Mouse (Mus musculus): ENCODE data around the gene Coro7. TPM values are rescaled to one million over a fixed set of nuclear protein-coding genes. Genes with fewer than 3 reads are reported as not detected.

Coro7 gene
- polyA plus RNA-seq, 1 experiment: 31.2 TPM

DNA sequence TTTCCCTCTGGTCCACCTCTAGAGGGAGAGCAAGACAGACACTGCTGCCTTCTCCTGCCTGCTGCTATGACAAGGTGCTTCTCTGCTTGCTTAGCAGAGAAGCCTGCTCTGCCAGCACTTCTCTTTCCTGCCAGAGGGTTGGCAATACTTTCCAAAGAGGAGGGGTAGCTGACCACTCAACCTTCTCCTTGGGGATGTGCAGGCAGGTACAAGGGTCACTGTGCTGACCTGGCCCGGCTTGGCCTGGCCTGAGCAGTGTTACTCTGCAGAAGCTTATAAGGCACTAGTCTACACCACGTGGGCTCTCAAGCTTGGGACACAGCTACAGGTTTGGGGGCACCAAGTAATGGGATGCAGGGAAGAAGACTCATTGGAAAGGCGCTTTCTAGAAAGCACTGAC is 64.9 kb downstream of the Coro7 start:
- TF ChIP-seq POLR2A (IDR thresholded peaks at IDR 0.05; ENCODE audit: insufficient read depth, low read length) (no peak), CTCF (IDR thresholded peaks at IDR 0.05; ENCODE audit: low read depth, low read length) (no peak), EP300 (IDR thresholded peaks at IDR 0.05; ENCODE audit: insufficient read depth, low read depth, low read length) (no peak)
- Histone ChIP-seq H3K27me3 (ENCODE audit: control insufficient read depth, insufficient read depth, low read length, poor library complexity, severe bottlenecking) (no peaks in the 10 kb centered on the region), H3K27ac (ENCODE audit: insufficient read depth, low read length) (no peak overlapping the region), H3K4me1 (ENCODE audit: control insufficient read depth, insufficient read depth, low read length) (no peaks in the 10 kb centered on the region), H3K36me3 (ENCODE audit: control insufficient read depth, insufficient read depth, low read length, poor library complexity, severe bottlenecking) (peaks cover 18% of the 10 kb centered on the region), H3K9ac (ENCODE audit: low read depth, poor library complexity, severe bottlenecking) (no peak overlapping the region), H3K9me3 (replicated peaks; ENCODE audit: control insufficient read depth, insufficient read depth, low read length, poor library complexity, severe bottlenecking) (no peaks in the 10 kb centered on the region), H3K4me3 (ENCODE audit: low read depth, low read length) (no peak overlapping the region)

DNA sequence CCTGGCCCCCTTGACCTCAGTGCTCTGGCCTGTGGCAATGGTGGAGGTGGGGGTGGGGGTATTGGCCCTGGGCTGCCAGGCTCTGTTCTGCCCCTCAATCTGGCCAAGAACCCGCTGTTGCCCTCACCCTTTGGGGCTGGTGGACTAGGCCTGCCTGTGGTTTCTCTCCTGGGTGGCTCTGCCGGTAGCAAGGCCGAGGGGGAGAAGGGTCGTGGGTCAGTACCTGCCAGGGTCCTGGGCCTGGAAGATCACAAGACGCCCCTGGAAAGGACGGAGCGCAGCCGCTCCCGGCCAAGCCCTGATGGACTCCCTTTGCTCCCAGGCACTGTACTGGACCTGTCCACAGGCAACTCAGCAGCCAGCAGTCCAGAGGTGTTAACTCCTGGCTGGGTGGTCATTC is 65.8 kb downstream of the Coro7 start:
- Histone ChIP-seq H3K4me1 (ENCODE audit: control insufficient read depth, insufficient read depth, low read length) (no peaks in the 10 kb centered on the region), H3K9me3 (replicated peaks; ENCODE audit: control insufficient read depth, insufficient read depth, low read length, poor library complexity, severe bottlenecking) (no peaks in the 10 kb centered on the region), H3K27ac (ENCODE audit: insufficient read depth, low read length) (no peak overlapping the region), H3K9ac (ENCODE audit: low read depth, poor library complexity, severe bottlenecking) (no peak overlapping the region), H3K27me3 (ENCODE audit: control insufficient read depth, insufficient read depth, low read length, poor library complexity, severe bottlenecking) (no peaks in the 10 kb centered on the region), H3K36me3 (ENCODE audit: control insufficient read depth, insufficient read depth, low read length, poor library complexity, severe bottlenecking) (peaks cover 18% of the 10 kb centered on the region), H3K4me3 (ENCODE audit: low read depth, low read length) (no peak overlapping the region)
- TF ChIP-seq EP300 (IDR thresholded peaks at IDR 0.05; ENCODE audit: insufficient read depth, low read depth, low read length): no peak
- no peak for TF ChIP-seq POLR2A (IDR thresholded peaks at IDR 0.05; ENCODE audit: insufficient read depth, low read length)
- TF ChIP-seq CTCF (IDR thresholded peaks at IDR 0.05; ENCODE audit: low read depth, low read length): no peak

DNA sequence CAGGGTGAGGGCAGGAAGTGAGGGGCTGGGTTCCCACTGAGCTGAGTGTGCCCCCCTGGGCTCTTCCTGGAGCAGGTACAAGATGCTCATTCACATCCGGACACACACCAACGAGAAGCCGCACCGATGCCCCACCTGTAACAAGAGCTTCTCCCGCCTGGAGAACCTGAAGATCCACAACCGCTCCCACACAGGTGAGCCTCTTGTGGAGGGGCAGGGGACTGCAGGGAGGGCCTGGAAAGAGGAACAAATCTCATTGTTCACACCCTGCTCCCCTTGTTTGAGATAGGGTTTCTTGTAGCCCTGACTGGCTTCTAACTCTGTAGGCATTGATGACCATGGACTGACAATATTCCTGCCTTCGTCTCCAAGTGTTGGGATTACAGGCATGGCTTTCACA is 67.9 kb downstream of the Coro7 start:
- Histone ChIP-seq H3K27ac (ENCODE audit: insufficient read depth, low read length) (no peak overlapping the region), H3K9ac (ENCODE audit: low read depth, poor library complexity, severe bottlenecking) (no peak overlapping the region), H3K36me3 (ENCODE audit: control insufficient read depth, insufficient read depth, low read length, poor library complexity, severe bottlenecking) (peaks cover 16% of the 10 kb centered on the region), H3K9me3 (replicated peaks; ENCODE audit: control insufficient read depth, insufficient read depth, low read length, poor library complexity, severe bottlenecking) (no peaks in the 10 kb centered on the region), H3K4me1 (ENCODE audit: control insufficient read depth, insufficient read depth, low read length) (no peaks in the 10 kb centered on the region), H3K4me3 (ENCODE audit: low read depth, low read length) (no peak overlapping the region), H3K27me3 (ENCODE audit: control insufficient read depth, insufficient read depth, low read length, poor library complexity, severe bottlenecking) (no peaks in the 10 kb centered on the region)
- TF ChIP-seq EP300 (IDR thresholded peaks at IDR 0.05; ENCODE audit: insufficient read depth, low read depth, low read length) (no peak), CTCF (IDR thresholded peaks at IDR 0.05; ENCODE audit: low read depth, low read length) (peak; percentile 9)

DNA sequence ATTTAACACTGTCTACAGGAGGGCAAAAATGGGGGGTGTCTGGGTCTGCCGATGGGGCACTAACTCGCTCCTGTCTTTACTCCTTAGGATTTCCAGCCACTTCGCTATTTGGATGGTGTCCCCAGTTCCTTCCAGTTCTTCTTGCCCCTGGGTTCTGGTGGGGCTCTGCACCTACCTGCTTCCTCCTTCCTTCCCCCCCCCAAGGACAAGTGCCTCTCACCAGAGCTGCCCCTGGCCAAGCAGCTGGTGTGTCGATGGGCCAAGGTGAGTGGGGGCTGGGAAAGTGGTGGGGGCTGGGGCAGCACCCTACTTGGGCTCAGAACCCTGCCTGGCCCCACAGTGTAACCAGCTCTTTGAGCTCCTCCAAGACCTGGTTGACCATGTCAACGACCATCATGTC is 68.4 kb downstream of the Coro7 start:
- peaks cover 4% of the 10 kb centered on the region for H3K4me1 ChIP-seq (ENCODE audit: control insufficient read depth, insufficient read depth, low read length)
- no peak overlapping the region for H3K9ac ChIP-seq (ENCODE audit: low read depth, poor library complexity, severe bottlenecking)
- H3K27me3 ChIP-seq (ENCODE audit: control insufficient read depth, insufficient read depth, low read length, poor library complexity, severe bottlenecking): no peaks in the 10 kb centered on the region
- peaks cover 15% of the 10 kb centered on the region for H3K36me3 ChIP-seq (ENCODE audit: control insufficient read depth, insufficient read depth, low read length, poor library complexity, severe bottlenecking)
- no peak for TF ChIP-seq CTCF (IDR thresholded peaks at IDR 0.05; ENCODE audit: low read depth, low read length)
- TF ChIP-seq POLR2A (IDR thresholded peaks at IDR 0.05; ENCODE audit: insufficient read depth, low read length): no peak
- no peak for TF ChIP-seq EP300 (IDR thresholded peaks at IDR 0.05; ENCODE audit: insufficient read depth, low read depth, low read length)
- H3K4me3 ChIP-seq (ENCODE audit: low read depth, low read length): no peak overlapping the region
- H3K27ac ChIP-seq (ENCODE audit: insufficient read depth, low read length): no peak overlapping the region
- no peaks in the 10 kb centered on the region for H3K9me3 ChIP-seq (replicated peaks; ENCODE audit: control insufficient read depth, insufficient read depth, low read length, poor library complexity, severe bottlenecking)

DNA sequence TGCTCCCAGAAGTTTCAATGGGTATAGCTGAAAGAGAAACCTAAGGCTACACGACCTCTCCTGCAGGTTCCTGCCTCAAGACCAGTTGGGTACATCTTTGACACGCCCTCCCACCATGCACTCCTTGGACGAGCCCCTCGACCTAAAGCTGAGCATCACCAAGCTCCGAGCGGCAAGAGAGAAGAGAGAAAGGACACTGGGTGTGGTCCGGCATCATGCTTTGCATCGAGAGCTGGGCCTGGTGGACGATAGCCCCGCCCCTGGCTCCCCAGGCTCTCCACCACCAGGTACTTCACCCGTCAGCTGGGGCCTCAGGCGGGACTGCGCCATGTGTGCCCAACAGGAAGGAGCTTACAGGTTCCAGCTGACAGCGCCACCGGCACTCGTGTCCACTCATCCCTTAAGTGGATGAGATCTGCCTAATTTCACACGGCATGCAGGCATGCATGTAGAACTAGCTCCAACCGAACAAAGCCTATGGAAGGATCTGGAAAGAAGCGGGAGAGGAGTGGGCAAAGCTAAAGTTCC is 71.0 kb downstream of the Coro7 start:
- peak overlapping the region; percentile 74; the same call in 1 of the 2 replicates for H3K27ac ChIP-seq (ENCODE audit: insufficient read depth, low read length)
- peaks cover 17% of the 10 kb centered on the region for H3K4me1 ChIP-seq (ENCODE audit: control insufficient read depth, insufficient read depth, low read length)
- no peak for TF ChIP-seq CTCF (IDR thresholded peaks at IDR 0.05; ENCODE audit: low read depth, low read length)

DNA sequence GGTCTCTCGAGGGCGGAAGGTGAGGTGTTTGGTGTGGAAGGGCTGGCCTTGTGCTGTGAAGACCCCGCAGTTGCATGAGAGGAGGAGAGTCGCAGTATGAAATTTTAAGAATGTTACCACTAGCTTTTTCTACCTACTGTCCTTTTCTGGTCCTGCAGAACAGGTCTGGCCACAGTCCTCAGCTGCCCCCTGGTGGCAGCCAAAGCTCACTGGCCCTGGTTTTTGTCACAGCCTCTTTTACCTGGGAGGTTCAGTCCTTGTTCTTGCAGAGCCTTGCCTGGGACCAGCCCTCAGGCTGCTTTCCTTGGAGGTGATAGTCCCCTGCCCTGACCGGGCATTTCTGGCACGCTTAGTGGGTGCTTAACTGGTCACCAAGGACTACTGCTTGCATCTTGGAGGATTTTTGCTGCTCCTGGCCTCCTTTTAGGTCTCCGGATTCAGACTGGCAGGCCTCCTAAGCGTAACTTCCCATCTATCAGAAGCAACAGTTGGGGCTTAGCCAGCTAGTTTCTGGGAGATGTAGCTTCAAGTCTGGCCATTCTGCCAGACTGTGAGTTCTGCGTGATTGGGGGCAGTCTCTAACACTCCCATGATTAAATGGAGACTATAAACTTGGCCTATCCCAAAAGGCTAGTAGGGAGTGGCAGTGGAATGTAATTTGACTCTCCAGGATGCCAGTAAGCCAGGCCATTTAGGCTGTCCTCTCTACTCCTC is 71.6 kb downstream of the Coro7 start:
- H3K27ac ChIP-seq (ENCODE audit: insufficient read depth, low read length): peak overlapping the region; percentile 74
- H3K4me3 ChIP-seq (ENCODE audit: low read depth, low read length): no peak overlapping the region
- TF ChIP-seq EP300 (IDR thresholded peaks at IDR 0.05; ENCODE audit: insufficient read depth, low read depth, low read length) (no peak), CTCF (IDR thresholded peaks at IDR 0.05; ENCODE audit: low read depth, low read length) (peak; percentile 92), POLR2A (IDR thresholded peaks at IDR 0.05; ENCODE audit: insufficient read depth, low read length) (no peak)
- peaks cover 22% of the 10 kb centered on the region for H3K4me1 ChIP-seq (ENCODE audit: control insufficient read depth, insufficient read depth, low read length)
- H3K36me3 ChIP-seq (ENCODE audit: control insufficient read depth, insufficient read depth, low read length, poor library complexity, severe bottlenecking): peaks cover 9% of the 10 kb centered on the region
- no peaks in the 10 kb centered on the region for H3K9me3 ChIP-seq (replicated peaks; ENCODE audit: control insufficient read depth, insufficient read depth, low read length, poor library complexity, severe bottlenecking)
- H3K27me3 ChIP-seq (ENCODE audit: control insufficient read depth, insufficient read depth, low read length, poor library complexity, severe bottlenecking): no peaks in the 10 kb centered on the region
- no peak overlapping the region for H3K9ac ChIP-seq (ENCODE audit: low read depth, poor library complexity, severe bottlenecking)

More for the DNA sequence above, 71.0 kb downstream of the Coro7 start:
- Histone ChIP-seq H3K27me3 (ENCODE audit: control insufficient read depth, insufficient read depth, low read length, poor library complexity, severe bottlenecking) (no peaks in the 10 kb centered on the region), H3K4me3 (ENCODE audit: low read depth, low read length) (no peak overlapping the region), H3K36me3 (ENCODE audit: control insufficient read depth, insufficient read depth, low read length, poor library complexity, severe bottlenecking) (peaks cover 15% of the 10 kb centered on the region), H3K9me3 (replicated peaks; ENCODE audit: control insufficient read depth, insufficient read depth, low read length, poor library complexity, severe bottlenecking) (no peaks in the 10 kb centered on the region), H3K9ac (ENCODE audit: low read depth, poor library complexity, severe bottlenecking) (no peak overlapping the region)
